Mouse (Mus musculus): ENCODE data around the gene Btnl9. TPM values are rescaled to one million over a fixed set of nuclear protein-coding genes. Genes with fewer than 3 reads are reported as not detected.
"Not testable (repeated sequence)": the region's sequence is repeated elsewhere in the genome, so short reads cannot be mapped to it uniquely, and the experiment has no call there.

Gene Btnl9
- 6.8 and 8.8 TPM in 2 replicates for total RNA-seq (2017)

DNA sequence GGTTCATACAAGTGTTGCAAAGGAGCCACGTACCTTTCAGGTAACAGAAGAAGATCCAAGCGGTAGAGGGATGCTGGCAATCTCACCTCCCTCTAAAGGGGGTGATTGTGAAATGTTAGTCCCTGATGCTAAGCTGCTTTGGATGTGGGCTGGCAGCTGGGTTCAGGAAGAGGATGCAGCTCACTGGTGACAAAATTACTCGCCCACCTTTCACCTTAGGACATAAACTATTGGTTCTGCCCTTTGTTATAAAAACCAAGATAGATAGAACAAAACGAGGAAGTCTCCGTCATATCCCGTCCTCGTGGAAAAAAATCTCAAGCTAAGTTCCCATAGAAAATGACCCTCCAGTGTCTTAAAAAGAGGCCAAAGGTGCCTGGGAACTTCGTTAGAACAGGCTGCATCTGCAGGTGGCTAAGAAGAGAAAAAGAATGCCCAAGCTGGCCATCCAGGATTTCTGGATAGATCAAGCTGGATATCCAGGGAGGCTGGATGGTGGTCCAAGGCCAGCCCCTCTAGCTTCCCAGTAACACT, at the start of gene Btnl9:
Gene Btnl9, minus strand, starts transcription at position 205 of the 534 bp plus-strand sequence.
- no peak for ATAC-seq (replicated peaks in 1 of 2; ENCODE audit: insufficient read depth in 1 of 2, low FRiP score in 2 of 2, low TSS enrichment in 1 of 2, low read depth in 1 of 2, poor library complexity in 2 of 2, severe bottlenecking in 2 of 2)

DNA sequence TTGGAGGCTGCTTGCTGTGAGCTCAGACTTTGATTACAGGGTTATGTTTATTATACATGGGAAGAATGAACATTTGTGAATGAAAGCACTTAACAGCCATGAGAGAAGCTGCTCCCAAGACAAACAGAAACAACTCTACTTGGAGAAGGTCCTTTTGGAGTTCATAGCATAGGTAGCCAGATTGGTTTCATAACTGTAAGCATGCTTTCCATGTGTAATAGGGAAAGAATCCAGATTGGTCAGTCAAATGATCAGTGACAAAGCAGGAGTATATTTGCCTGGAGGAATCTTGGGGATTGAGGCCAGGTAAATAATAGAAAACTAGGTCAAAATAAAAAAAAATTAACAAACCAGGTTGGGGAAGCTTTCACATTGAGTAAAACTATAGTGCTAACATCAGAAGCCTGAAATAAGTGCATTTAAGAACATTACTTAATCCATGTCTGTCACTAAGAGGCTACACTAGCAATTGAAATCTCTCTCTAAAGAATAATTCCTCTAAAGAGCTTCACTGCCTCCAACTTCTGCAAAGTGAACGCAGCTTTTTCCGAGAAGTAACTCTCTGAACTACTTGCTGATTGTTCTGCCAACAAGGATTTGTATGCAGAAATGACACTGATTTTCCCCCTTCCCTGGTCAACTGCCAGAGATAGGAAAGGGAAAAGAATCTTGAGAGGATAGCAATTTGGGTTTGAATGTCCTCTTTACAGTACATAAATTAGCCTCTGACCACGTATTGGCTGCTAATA, 48.7 kb upstream of the Btnl9 start:
- peak in 1 of 2 experiments; percentile 46; a peak in 1 of 4 replicates for ATAC-seq (replicated peaks in 1 of 2; ENCODE audit: insufficient read depth in 1 of 2, low FRiP score in 2 of 2, low TSS enrichment in 1 of 2, low read depth in 1 of 2, poor library complexity in 2 of 2, severe bottlenecking in 2 of 2)

DNA sequence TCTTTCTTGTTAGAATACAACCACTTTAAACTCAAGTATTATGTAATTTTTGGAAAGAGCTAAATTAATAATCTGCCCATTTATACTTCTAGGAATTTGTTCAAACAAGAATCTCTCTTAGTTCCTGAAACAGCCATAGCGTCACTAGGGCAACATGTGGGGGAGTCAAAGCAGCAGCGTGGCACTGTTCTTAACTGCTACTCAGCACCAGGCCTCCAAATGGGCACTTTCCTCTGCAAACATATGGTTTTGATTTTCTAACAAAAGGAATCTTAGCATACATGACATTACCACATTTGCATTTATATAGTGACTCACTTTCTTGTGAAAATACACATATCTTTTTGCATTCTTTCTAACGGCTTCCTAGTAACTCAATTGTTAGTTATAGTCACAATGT, 45.8 kb upstream of the Btnl9 start:
- ATAC-seq (replicated peaks in 1 of 2; ENCODE audit: insufficient read depth in 1 of 2, low FRiP score in 2 of 2, low TSS enrichment in 1 of 2, low read depth in 1 of 2, poor library complexity in 2 of 2, severe bottlenecking in 2 of 2) = no peak

DNA sequence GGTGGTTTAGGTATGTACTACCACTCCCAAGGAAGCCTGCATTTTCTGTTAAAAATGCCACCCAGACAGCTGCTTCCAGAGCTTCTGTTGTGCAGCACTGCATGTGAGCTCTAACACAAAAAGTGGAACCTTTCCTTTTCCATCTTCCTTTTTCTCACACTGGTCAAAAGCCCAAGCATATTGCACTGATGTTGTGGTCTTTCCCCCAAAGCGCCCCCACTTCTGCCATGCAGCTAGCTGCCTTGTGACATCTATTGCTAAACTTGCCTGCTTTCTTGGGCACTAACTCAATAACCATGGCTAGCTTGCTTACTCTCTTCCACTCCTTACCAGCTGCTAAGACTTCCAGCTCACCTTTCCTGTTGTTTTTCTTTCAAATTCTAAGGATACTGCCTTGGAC, 37.5 kb upstream of the Btnl9 start:
- ATAC-seq (replicated peaks in 1 of 2; ENCODE audit: insufficient read depth in 1 of 2, low FRiP score in 2 of 2, low TSS enrichment in 1 of 2, low read depth in 1 of 2, poor library complexity in 2 of 2, severe bottlenecking in 2 of 2) = peak in 1 of 2 experiments; percentile 21; a peak in 1 of 4 replicates

DNA sequence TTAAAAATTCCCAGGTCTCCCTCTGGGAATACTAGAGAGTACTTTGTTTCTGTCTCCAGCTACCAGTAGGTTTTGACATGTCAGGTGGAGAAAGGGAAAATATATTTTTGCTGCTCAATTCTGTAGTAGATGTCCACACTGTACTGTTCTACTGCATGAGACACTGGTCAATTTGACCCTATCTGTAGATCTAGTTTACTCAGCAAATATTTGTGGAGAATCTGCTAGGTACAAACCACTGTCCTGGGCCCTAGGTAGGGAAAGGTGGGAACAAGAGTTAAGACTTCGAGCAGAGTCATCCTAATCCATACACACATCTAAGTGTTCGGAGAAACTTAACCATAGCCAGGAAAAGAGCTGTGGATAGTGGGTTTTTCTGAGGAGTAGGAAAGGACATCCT, 32.3 kb upstream of the Btnl9 start:
- ATAC-seq (replicated peaks in 1 of 2; ENCODE audit: insufficient read depth in 1 of 2, low FRiP score in 2 of 2, low TSS enrichment in 1 of 2, low read depth in 1 of 2, poor library complexity in 2 of 2, severe bottlenecking in 2 of 2) = no peak

DNA sequence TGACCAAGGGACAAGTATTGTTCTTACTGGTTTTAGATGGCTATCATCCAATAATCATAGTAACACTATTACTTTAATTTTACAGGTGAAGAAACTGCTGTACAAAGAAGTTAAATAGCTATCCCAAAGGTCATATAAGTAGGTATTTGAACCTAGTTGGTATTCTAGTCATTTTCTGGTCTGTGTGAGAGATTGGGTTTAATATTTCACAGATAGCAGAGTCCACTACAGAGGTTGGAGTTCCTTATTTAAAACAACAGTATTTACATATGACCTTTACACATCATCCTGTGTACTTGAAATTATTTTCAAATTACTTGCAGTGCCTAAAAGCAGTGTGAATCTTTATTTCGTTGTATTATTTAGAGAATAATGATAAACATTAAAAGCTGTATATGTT, 26.5 kb upstream of the Btnl9 start:
- no peak for ATAC-seq (replicated peaks in 1 of 2; ENCODE audit: insufficient read depth in 1 of 2, low FRiP score in 2 of 2, low TSS enrichment in 1 of 2, low read depth in 1 of 2, poor library complexity in 2 of 2, severe bottlenecking in 2 of 2)

DNA sequence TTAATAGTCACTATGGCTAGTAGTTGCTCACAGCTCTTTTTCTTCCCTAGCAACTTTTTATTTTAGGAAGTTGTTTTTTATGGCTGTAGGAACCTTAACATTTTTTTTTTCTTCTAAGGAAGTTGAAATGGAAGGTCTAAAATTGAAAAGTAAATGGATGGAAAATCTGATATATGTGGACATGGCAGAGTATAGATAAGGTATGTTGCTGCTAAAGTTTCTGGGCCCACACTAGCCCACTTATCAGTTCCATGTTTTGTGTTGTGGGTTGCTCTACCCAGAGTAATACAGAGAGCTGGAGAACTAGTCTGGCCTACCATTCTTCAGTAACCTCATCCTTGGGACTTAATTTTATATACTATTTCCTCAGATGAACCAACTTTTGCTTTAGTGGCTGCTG, 25.6 kb upstream of the Btnl9 start:
- no peak for ATAC-seq (replicated peaks in 1 of 2; ENCODE audit: insufficient read depth in 1 of 2, low FRiP score in 2 of 2, low TSS enrichment in 1 of 2, low read depth in 1 of 2, poor library complexity in 2 of 2, severe bottlenecking in 2 of 2)

DNA sequence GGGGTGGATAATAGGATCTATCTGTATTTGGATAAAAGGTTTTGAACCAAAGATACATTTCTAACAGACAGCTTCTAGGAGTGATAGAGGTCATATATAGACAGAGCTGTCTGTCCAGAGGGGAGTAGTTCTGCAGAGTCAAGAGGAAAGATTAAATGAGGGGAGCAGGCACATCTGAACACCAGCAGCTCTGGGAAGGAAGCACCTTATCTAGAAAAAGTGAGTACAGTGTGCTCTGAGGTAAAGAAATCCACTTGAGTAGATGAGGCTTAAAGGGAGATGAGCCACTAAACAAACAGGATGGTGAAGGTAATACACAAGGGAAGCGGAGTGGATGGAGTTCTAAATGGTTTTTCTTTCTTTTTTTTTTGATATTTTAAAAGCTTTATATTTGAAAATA, 20.5 kb upstream of the Btnl9 start:
- ATAC-seq (replicated peaks in 1 of 2; ENCODE audit: insufficient read depth in 1 of 2, low FRiP score in 2 of 2, low TSS enrichment in 1 of 2, low read depth in 1 of 2, poor library complexity in 2 of 2, severe bottlenecking in 2 of 2) = no peak

DNA sequence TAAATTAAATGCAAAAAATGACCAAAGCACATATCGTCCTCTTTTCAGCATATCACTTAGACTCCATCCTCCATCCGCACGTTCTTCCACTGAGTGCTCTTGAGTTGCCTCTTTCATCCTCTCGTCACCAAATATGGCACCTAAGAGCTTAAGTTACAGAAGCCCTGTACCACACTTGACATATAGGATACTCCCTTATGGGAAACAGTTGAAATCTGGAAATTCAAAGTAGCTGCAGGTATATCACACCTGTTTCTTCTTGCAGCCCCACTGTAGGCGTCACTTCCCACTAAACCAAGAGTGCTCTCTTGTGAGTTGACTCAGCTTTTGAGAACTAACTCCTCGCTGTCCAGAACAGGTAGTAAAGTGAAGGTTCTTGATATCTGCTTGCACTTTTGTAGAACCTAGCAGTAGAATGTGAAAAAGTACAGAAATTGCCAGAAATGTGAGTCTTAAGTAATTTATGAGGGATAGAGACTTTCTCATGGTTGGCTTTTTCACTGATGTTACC, 18.2 kb upstream of the Btnl9 start:
- no peak for ATAC-seq (replicated peaks in 1 of 2; ENCODE audit: insufficient read depth in 1 of 2, low FRiP score in 2 of 2, low TSS enrichment in 1 of 2, low read depth in 1 of 2, poor library complexity in 2 of 2, severe bottlenecking in 2 of 2)

DNA sequence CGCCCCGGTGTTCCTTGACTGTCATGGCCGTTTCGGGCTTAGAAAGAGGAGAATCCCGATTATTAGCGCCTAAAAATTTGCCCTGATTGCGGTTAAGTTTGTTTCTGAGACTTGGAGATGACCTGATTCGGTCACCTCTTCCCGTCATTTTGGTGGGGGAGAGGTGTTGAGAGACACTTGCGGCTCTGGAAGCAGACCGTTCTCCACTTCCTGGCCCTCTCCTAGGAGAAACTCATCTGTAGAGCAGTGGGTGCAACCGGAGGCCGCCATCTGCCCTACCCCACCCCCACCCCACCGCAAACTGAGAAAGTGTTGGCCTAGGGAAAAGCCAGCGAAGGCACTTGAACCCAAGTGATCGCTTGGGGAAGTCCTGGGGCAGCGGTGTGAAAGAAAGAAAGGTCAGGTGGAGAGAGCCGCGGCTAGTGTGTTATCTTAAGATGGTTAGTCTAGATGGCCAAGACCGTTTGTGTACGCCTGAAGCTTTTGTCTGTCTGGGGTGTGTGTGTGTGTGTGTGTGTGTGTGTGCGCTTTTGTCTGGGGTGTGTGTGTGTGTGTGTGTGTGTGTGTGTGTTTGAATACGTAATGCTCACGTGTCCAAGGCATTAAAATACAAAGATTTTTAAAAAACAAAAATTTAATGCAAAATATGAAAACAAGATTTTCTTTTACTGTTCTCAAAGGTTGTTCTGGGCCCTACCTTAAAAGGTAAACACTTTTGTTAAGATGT, 17.0 kb upstream of the Btnl9 start:
- ATAC-seq (replicated peaks in 1 of 2; ENCODE audit: insufficient read depth in 1 of 2, low FRiP score in 2 of 2, low TSS enrichment in 1 of 2, low read depth in 1 of 2, poor library complexity in 2 of 2, severe bottlenecking in 2 of 2) = peak; percentile 22 to 52; a peak in 2 of 4 replicates

DNA sequence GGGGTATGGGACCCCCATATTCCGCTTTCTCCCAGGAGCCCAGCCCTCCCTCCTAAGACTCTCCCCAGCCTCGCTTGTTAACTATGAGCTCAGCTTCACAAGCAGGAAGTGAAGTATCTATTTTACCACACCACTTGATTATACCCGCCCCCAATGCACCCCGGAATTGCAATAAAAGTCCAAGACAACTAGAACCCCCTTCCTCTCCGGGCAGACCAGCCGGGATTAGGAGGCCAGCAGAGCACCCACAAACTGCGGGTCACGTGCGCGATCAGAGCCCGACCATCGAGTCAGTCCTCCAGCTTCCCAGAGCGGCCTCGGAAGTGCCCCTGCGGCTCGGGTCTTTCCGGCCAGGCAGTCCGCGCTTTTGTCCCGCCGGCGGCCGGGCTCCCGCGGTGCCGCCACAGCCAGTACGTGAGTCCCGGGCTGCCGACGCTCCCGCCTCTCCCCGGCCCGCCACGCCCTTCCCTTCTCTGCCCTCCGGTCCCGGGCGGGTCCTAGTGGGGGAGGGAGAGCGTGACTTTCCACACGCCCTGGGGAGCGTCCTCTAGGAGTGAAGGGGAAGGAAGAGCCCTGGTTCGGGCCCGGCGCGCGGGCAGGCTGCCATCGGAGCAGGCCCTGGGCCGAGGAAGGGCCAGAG, 16.3 kb upstream of the Btnl9 start, which contains the start of gene Zfp62:
Gene Zfp62, plus strand, starts transcription at position 164 of the 640 bp plus-strand sequence.
- peak; percentile 80 for ATAC-seq (replicated peaks in 1 of 2; ENCODE audit: insufficient read depth in 1 of 2, low FRiP score in 2 of 2, low TSS enrichment in 1 of 2, low read depth in 1 of 2, poor library complexity in 2 of 2, severe bottlenecking in 2 of 2)

DNA sequence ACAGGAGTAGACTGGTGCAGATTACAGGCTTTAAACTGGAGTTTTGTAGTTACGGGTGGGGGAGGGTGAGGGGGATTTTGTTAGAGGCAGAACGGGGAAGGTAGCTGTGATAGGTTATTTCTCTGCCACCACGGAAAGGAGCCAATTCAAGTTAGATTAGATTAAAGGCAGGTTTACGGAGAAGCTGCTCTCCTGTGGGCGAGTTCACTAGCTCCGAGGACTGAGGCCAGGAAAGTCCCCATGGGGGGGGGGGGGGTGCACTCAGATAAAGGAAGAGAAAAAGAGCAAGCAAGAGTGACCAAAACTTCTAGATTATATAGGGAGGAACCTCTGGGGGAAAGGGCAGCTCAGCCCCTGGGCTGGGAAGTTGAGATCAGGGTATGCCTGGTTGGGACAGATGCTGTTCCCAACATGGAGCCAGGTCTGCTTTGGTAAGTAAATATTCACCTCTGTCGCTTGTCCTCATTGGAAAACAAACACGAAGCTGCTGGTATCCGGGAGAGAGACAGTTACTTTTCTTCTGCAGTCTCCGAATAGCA, 15.6 kb upstream of the Btnl9 start:
- 0 out of 4 replicates have a peak, but pooled peaks have one; percentile 2 to 8 for ATAC-seq (replicated peaks in 1 of 2; ENCODE audit: insufficient read depth in 1 of 2, low FRiP score in 2 of 2, low TSS enrichment in 1 of 2, low read depth in 1 of 2, poor library complexity in 2 of 2, severe bottlenecking in 2 of 2)

DNA sequence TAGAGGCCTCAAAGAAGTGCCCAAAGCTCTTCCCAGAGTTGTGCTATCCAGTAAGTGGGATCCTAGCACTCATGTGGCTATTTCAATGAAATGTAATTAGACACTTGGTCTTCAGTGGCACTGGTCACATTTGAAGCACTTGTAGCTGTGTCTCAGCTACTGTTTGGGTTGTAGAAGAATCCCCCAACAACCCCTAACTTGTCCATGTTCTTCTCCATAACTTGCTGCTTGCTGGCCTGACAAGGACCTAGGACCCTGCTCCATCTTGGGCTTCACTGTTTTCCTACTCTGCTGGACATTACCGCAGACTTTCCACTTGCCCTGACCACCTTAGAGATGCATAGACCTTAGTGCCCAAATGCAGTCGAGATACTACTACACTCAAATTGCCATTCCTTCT, 15.1 kb upstream of the Btnl9 start:
- no peak for ATAC-seq (replicated peaks in 1 of 2; ENCODE audit: insufficient read depth in 1 of 2, low FRiP score in 2 of 2, low TSS enrichment in 1 of 2, low read depth in 1 of 2, poor library complexity in 2 of 2, severe bottlenecking in 2 of 2)

DNA sequence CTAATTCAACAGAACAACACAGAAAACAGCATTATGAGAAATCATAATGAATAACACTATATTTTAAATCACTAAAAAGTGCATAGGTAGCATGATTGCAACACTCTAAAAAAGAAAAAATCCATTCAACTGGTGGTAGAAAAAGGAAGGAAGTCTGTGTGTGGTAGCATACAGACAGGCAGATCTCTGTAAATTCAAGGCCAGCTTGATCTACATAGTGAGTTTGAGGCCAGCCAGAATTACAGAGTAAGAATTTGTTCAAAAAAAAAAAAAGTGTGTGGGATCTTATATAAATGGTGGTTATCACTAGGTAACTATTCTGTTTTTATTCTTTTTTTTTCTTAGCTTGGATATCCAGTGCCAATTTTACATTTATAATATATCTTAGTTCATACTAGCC, 14.2 kb upstream of the Btnl9 start:
- 0 out of 4 replicates have a peak, but pooled peaks of 1 of the 2 experiments have one; percentile 28 for ATAC-seq (replicated peaks in 1 of 2; ENCODE audit: insufficient read depth in 1 of 2, low FRiP score in 2 of 2, low TSS enrichment in 1 of 2, low read depth in 1 of 2, poor library complexity in 2 of 2, severe bottlenecking in 2 of 2)

DNA sequence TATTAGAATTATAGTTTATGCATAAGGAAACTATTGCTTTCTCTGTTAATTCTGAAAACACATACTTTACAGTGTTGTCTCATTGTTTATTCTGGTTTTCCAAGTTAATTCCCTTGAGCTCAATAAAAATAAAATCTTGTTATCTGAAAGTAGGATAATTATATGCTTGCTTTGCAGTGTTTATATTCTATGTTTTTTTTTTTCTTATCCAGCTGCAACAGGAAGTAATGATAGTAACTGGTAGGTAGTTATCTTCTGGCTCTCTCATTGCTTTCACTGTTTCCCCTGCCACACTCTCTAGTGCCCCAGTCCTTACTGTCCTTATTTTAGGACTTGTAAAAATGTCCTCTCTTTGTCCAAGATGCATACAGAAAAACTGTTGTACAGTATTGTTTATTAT, 13.7 kb upstream of the Btnl9 start:
- ATAC-seq (replicated peaks in 1 of 2; ENCODE audit: insufficient read depth in 1 of 2, low FRiP score in 2 of 2, low TSS enrichment in 1 of 2, low read depth in 1 of 2, poor library complexity in 2 of 2, severe bottlenecking in 2 of 2) = no peak

DNA sequence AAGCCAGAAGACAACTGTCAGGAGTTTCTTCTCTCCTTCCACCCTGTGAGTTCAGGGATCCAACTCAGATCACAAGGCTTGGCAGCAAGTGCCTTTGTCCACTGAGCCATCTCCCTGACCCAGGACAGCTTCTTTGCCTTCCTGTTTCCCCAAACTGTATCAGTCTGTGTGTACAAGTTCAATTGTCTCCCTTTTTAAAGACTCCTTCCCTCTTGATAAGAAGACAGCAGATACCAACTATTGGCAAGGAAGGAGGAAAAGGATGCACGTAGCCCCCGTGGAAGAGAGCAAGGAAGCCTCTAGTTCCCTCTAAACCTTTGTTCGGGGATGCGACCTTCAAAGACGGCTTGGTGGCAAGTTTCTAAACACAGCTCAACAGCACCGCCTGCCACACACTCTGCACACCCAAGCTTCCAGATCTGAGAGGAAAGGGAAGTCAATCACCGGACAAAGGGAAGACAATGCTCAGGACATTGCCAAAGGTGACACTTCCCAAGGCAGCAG, 8.9 kb upstream of the Btnl9 start:
- ATAC-seq (replicated peaks in 1 of 2; ENCODE audit: insufficient read depth in 1 of 2, low FRiP score in 2 of 2, low TSS enrichment in 1 of 2, low read depth in 1 of 2, poor library complexity in 2 of 2, severe bottlenecking in 2 of 2) = 0 out of 4 replicates have a peak, but pooled peaks of 1 of the 2 experiments have one; percentile 14

DNA sequence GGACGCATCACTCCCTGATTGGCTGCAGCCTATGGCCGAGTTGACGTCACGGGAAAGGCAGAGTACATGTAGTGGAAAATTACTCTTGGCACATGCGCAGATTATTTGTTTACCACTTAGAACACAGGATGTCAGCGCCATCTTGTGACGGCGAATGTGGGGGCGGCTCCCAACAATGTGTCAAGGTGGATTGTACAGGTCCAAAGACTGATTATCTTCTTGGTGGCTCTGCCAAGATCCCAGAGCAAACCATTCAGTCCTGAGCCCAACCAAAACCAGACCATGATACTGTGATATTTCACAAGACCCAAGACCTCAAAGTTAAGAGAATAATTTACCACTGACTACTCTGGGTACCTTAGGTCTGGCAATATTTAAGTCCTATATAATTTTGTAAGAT, 7.8 kb upstream of the Btnl9 start:
- ATAC-seq (replicated peaks in 1 of 2; ENCODE audit: insufficient read depth in 1 of 2, low FRiP score in 2 of 2, low TSS enrichment in 1 of 2, low read depth in 1 of 2, poor library complexity in 2 of 2, severe bottlenecking in 2 of 2) = not testable (repeated sequence)
